Mouse (Mus musculus) adrenal gland, adult (tissue): ENCODE data around the gene Frrs1.

Experiments used
- DNase-seq, 2 experiments: peaks; one replicate each; pipeline ENCODE4 v3.0.0; 2022 to 2023; ENCODE audit warnings: low spot score in 1 of 2; ENCODE audit not compliant: inconsistent age in 2 of 2

Frrs1 gene

GRCm38 (mm10) chr3:116848099-116848498 lies 11.2 kb upstream of the Frrs1 start:
- DNase-seq: no peak

- DNase-seq: peak; percentile 18 to 70
These were observed 10.3 kb upstream of the Frrs1 start for GRCm38 (mm10) chr3:116848936-116849335.

GRCm38 (mm10) chr3:116850376-116850775 lies 8.9 kb upstream of the Frrs1 start:
- DNase-seq: no peak

- DNase-seq: no peak
These were observed 6.8 kb upstream of the Frrs1 start for GRCm38 (mm10) chr3:116852421-116852820.

GRCm38 (mm10) chr3:116857611-116858010 lies 1.7 kb upstream of the Frrs1 start:
- DNase-seq: no peak

GRCm38 (mm10) chr3:116859752-116860151 lies 488 bp downstream of the Frrs1 start:
- no peak for DNase-seq

- no peak for DNase-seq
These were observed 1.3 kb downstream of the Frrs1 start for GRCm38 (mm10) chr3:116860333-116861222.

- no peak for DNase-seq
These were observed 1.9 kb downstream of the Frrs1 start for GRCm38 (mm10) chr3:116861223-116861539.

GRCm38 (mm10) chr3:116861540-116862067 lies 2.3 kb downstream of the Frrs1 start:
- peak; percentile 74 to 93 for DNase-seq

- DNase-seq: no peak
These were observed 3.4 kb downstream of the Frrs1 start for GRCm38 (mm10) chr3:116862621-116863020.

GRCm38 (mm10) chr3:116864421-116864820 lies 5.2 kb downstream of the Frrs1 start:
- peak in 1 of 2 experiments; percentile 33 for DNase-seq

GRCm38 (mm10) chr3:116865199-116865636 lies 6.0 kb downstream of the Frrs1 start:
- no peak for DNase-seq

- DNase-seq: no peak
These were observed 11.1 kb downstream of the Frrs1 start for GRCm38 (mm10) chr3:116870372-116870771.

GRCm38 (mm10) chr3:116882221-116882960 lies 23.1 kb downstream of the Frrs1 start:
- DNase-seq: no peak

- DNase-seq: no peak
These were observed 25.7 kb downstream of the Frrs1 start for GRCm38 (mm10) chr3:116884941-116885340.

- DNase-seq: no peak
These were observed 30.1 kb downstream of the Frrs1 start for GRCm38 (mm10) chr3:116889358-116889757.

GRCm38 (mm10) chr3:116890576-116890975 lies 31.3 kb downstream of the Frrs1 start:
- no peak for DNase-seq

GRCm38 (mm10) chr3:116891436-116892205 lies 32.4 kb downstream of the Frrs1 start:
- DNase-seq: no peak

- no peak for DNase-seq
These were observed 32.9 kb downstream of the Frrs1 start for GRCm38 (mm10) chr3:116892206-116892563.

- DNase-seq: no peak
These were observed 33.6 kb downstream of the Frrs1 start for GRCm38 (mm10) chr3:116892872-116893271.

GRCm38 (mm10) chr3:116904158-116904557 lies 44.9 kb downstream of the Frrs1 start:
- DNase-seq: peak; percentile 78 to 93
